Mouse (Mus musculus) megakaryocyte progenitor cell, adult 5-6 weeks (primary cell): Measurements from ENCODE around the gene Samd4b. TPM values are rescaled to one million over a fixed set of nuclear protein-coding genes. Genes with fewer than 3 reads are reported as not detected.

ENCODE experiments used
- ATAC-seq: replicated peaks from 2 replicates; pipeline ENCODE4 v1.8.0; 2016; ENCODE audit warnings: mild to moderate bottlenecking, moderate TSS enrichment, inconsistent platforms; ENCODE audit not compliant: poor library complexity
- total RNA-seq, 2 experiments: library from RNA; stranded (forward) in 1 of 2; stranded (reverse) in 1 of 2; fragments of 157-497, 149-512 nt in 1 of 2; fragments of 200-1000 nt in 1 of 2; gene quantifications; 2 replicates each; pipeline versions ENCODE4 v1.2.3 to v1.2.4; 2015 to 2017

The Samd4b gene
- total RNA-seq, 2 experiments from 2014 or later = 2.7 to 20.7 TPM

DNA sequence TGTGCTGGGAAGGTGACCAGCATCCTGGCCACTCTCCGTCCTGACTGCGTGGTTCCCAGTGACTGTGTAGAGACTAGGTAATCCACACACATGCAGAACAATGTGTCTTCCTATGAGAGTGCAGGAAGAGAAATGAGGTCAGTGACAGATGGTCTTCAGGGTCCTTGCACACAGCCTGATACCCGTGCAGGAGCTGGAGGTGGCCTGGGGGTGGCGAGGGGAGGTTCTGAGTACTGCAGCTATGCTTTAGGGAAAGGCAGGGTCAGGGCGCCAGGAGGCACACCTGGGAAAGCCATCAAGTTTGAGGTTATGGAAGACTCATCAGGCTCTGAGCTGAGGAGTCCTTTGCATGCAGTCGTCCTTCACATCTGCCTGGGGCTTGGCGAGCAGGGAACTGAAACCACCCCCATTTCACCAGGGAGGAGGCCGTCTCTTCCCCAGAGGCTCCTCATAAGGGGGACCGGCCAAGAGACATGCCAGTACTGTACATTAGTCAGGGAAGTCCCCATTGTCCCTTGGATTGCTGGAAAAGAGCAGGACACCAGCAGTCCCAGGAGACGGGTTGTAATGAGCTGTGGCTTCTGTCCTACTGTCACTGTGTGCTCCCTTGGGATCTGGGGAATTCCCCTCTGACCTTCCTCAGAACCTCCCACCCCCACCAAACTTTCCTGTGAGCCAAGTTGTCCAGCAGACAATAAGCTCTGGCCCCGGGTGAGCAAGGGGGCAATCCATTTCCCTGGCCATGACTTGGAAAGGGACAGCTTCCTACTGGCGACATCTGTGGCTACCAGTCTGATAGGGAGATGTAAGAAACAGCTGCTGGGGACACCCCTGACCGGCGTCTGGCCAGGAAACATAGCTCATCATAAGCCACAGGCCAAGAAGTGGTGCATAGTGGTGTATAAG is 4.5 kb downstream of the Samd4b start:
- ATAC-seq = no peak

DNA sequence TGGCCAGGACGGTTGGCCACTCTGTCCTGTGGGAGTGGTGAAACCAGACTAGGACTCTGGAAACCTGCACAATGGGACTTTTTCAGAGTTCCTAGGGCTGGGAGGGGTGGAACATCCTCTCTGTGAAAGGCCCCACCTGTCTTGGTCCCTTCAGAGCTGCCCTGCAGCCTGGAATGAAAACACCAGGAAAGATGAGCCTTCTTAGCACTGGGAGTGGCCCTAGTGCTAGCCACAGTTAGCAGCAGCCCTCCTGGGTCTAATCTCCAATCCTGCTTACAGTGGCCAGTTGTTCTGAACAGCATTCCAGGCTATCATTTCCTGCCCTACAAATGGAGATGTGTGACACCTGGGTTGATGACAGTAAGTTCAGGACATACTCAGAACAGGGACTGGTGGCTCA is 6.1 kb downstream of the Samd4b start:
- ATAC-seq = no peak

DNA sequence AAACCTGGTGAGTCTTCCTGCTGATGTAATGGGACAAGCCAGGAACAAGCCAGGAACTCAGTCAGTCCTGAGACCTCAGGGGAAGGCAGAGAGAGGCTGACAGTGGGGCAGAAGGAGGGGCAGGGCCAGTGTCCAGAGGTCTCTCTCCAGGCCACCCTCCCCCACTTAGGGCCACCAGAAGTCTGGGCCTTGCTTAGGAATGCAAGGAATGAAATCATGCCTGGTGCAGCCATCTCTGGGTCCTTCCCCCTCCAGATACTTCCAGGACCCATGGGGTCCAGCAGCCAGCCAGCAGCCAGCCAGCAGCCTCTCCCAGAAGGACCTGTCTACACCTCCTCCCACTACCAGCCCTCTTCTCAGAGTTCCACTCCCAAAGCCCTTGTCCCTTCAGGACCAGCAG is 10.3 kb downstream of the Samd4b start:
- no peak for ATAC-seq

DNA sequence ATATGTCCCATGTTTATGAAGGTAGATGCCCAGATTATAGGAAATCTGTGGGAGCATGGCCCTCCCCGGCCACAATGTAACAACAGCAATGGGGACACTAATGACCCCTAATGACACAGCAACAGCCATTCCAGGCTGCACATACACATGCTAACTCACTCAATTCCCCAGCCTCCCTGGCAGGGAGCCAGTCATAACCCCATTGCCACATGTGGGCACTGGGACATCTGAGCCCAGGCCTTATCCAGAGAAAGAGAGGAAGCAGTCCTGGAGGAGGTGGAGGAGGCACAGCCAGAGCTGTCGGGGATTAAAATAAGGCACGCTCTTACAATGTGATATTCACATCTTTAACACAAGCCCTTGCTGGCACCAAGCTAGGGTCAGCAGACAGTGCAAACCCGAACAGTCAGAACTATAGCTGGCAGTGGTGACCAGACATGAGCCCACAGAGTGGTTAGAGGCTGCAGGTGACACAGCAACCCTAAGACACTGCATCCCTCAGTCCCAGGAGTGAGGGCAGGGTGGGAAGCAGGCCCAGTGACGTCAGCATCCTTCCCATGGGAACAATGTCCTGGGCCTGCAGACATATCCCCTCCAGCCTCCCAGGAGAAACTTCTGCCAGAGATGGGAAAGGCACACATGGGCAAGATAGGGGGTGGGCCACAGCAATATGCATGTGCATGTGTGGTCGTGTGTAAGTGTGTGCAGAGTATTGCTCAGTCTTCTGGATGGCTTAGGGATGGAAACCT is 11.1 kb downstream of the Samd4b start:
- no peak for ATAC-seq

- ATAC-seq = no peak
Measured at GRCm38 (mm10) chr7:28585001-28585400, 12.9 kb downstream of the Samd4b start.

GRCm38 (mm10) chr7:28584468-28584867 is 13.5 kb downstream of the Samd4b start:
- ATAC-seq = peak; percentile 49

DNA sequence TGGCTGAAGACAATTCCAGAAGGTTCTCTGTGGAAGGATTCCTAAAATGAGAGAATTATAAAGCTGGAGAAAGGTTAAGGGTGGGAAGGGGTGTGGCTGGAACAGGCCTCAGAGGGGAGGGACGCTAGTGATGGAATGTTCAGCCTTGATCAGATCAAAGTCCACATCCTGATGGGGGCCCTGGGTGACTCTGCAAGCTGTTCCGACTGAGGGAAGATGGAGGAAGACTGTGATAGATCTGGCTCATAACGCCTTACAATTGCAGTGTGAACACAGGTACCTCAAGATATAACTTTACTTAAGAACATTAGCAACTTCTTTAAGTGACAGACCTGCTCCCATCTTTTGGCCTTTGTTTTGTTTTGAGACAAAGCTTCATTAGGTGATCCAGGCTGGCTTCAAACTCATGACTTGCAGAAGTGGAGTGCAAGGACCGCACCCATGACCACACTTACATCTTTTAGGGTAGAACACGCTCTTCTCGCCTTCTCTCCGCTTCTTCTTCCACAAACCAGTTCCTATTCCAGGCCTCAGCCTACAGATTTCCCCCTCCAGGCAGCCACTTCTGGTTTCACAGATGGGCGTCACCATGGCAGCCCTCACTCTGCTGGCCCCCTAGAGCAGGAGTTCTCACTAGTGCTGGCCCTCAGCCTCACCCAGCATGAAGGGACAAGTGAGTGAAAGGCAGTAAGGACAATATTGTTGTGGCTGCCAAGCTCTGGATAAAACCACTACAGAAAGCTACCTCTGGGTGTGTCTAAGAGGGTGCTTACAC is 14.2 kb downstream of the Samd4b start:
- ATAC-seq = peak; percentile 16; the same call in 1 of the 2 replicates

DNA sequence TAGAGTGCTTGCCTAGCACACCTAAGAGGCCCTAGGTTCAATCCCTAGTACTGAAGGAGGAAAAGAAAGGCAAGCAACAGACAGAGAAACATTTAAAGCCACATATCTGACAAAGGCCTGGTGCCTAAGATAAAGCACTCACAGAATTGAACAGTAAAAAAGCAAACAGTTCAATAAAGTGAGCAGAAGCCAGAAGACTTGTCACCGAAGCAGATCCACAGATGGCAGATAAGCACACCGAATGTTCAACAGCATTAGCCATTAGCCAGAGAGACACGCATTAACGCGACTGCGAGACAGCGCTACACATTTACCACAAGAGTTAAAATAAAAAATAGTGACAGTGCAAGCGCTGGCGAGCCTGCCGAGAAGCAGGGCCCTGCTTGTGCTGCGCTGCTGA is 15.1 kb downstream of the Samd4b start:
- peak; percentile 21; the same call in 1 of the 2 replicates for ATAC-seq

DNA sequence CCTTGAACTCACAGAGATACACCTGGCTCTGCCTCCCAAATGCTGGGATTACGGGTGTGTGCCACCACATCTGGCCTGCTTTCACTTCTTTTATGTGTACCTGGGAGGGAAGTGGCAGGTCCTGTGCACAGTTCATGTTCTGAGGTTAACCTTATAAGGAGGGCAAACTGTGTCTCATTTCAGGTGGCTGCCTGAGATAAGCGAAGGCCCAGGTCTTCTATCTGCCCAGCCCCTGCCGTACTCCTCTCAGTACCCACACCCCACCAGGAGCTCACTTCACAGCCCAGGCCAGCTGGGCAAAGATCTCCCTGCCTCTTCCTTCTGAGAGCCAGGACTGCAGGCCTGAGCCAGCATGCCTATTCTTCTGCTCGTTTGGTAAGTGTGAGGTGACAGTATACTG is 16.2 kb downstream of the Samd4b start:
- ATAC-seq = peak; percentile 61

- ATAC-seq = no peak
Measured at GRCm38 (mm10) chr7:28579826-28580225, 18.1 kb downstream of the Samd4b start.

DNA sequence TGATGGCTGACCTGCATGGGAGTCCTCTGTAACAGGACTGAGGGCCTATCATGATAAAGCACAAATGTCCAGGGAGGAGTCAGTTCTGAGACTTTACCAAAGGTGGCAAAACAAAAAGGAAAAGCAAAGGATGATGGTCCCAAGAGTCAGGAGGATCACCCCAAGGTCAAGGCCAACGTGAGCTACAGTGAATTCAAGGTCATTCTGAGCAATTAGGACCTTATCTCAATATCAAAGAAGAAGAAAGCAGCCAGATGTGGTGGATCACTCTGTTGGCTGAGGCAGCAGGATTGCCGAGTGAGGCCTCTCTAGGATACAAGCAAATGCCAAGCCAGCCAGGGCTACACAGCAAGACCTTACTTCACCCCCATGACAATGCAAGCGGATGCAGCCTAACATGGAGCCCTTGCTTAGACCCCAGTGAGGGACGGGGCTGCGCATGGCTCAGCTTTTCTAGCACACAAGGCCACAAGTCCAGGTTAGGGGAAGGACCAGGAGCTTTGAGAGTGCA is 19.3 kb downstream of the Samd4b start:
- no peak for ATAC-seq

DNA sequence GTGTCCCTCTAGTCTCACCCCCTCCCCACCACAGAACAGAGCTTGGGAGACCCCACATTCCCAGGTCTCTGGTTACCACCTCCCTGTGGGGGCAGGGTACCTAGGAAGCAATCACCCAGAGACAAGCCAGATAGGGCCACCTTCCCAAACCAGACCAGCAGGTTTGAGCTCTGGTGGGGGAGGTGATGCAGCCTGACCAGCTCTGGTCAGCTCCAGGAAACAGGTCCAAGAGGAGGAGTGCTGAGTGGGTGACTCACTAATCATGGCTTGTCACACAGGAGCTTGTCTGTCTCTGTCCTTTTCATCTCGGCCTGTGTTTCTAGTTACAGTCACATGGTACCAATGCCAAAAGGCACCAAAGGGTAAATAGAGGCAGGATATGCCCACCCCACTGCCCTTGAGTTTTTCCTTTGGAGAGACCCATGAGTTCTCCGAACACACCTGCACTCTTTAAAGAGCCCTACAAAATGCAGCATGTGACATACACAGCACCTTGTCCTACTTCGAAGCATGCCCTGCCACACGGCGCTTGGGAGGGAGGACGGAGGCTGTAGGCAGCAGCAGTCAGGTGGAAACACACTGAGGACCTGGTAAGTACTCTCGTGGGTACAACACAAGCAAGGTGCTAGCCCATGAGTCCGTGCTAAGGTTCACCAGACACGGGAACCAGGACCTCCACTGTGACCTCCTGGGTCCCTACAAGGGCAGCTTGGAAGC is 20.0 kb downstream of the Samd4b start:
- no peak for ATAC-seq

GRCm38 (mm10) chr7:28576271-28576914 is 21.6 kb downstream of the Samd4b start:
- peak; percentile 76 for ATAC-seq

DNA sequence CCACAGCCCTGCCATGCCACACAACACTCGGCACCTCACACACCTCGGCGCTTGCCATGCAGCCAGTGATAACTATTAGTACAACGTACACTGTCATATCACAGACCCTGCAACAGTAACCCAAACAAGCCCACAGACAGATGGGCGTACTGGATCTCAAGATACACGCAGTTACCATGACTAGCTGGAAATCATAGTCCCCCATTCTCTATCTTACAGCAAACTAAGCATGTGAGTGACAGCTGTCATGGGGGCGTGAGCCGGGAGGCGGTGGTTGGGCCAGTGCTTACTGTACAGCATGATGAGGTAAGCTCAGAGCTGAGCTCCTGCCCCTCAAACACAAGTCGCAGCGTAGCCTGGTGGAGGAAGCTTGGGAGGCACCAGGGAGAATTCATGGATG is 22.3 kb downstream of the Samd4b start:
- peak; percentile 58 for ATAC-seq

GRCm38 (mm10) chr7:28573236-28573635 is 24.7 kb downstream of the Samd4b start:
- no peak for ATAC-seq

GRCm38 (mm10) chr7:28572689-28573088 is 25.3 kb downstream of the Samd4b start:
- no peak for ATAC-seq

- ATAC-seq = no peak
Measured at GRCm38 (mm10) chr7:28570982-28571682, 26.8 kb downstream of the Samd4b start.

DNA sequence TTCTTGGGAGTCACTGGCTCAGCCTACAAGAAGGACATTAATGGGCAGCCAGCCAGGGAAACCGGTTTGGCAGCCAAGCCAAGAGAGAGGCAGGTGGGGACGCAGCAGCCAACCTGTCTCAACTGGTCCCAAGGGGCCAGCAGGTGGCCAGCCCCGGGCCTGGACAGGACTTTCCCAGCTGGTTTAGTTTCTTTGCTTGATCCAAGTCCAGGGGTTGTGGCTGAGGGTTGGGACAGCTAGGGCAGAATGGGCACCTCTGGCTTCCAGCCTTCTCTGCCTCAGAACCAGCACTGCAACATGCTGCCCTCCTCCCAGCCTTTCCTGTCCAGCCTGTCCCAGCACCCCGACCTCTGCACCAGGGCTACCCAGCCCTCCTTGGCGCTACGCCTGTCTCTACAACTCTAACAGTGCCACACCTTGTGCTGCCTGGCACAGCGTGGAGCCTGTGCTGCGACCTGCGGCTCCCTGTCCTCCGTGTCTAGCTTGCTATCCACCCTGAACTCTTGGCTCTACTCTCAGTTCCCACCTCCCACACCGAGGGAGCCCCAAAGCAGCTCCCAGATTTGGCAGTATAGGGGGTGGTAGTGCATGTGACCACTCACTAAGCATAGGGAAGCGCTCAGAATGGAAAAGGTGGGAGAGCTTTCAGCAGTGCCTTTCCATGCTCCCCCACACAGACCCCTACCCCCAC is 27.5 kb downstream of the Samd4b start:
- no peak for ATAC-seq

GRCm38 (mm10) chr7:28568253-28568652 is 29.7 kb downstream of the Samd4b start:
- peak; percentile 80 for ATAC-seq
